Mouse (Mus musculus) adrenal gland, adult 8-10 months (tissue): ENCODE results near the gene Hipk1. TPM values are rescaled to one million over a fixed set of nuclear protein-coding genes. Genes with fewer than 3 reads are reported as not detected.

ENCODE experiments used
- DNase-seq: peaks from one replicate; pipeline ENCODE4 v3.0.0; 2022
- total RNA-seq, 4 experiments: library from RNA; stranded (reverse); gene quantifications; 2 replicates each; pipeline ENCODE4 v1.2.4; 2022

Gene Hipk1
- total RNA-seq, 4 experiments from 2014 or later = 103 to 160 (median 130) TPM

DNA sequence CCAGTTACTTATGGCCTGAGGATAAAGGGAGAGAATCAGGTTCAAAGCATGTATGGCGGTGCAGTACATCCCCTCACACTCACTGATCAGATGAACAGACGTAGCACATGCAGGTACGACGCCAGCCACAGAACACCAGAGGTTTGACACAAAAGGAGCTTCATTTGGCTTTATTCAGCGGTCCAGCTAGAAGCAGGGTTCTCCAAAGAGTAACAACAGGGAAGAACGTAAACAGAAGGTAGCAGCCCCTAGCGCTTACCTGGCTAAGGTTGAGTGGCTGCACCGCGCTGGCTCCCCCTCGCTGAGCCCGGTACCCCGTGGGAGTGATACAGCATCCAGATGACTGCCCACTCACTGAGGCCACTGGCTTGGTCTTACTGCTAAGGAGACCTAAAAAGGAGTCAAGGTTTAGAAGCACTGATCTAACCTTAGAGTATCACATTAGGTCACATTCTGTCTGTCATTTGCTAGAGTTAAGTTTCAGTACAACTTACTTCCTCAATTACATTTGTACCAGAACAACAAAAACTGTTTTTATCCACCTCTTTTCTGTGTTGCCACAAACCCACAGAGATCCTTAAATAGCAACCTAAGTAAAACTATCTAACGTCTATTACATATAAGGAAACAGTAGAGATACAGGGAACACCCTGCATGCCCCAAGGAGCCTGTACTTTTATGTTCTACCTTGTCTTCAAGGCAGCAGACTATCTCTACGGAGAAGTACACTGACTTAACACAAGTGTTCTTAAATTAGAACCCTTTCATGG is 46.2 kb downstream of the Hipk1 start:
- no peak for DNase-seq

DNA sequence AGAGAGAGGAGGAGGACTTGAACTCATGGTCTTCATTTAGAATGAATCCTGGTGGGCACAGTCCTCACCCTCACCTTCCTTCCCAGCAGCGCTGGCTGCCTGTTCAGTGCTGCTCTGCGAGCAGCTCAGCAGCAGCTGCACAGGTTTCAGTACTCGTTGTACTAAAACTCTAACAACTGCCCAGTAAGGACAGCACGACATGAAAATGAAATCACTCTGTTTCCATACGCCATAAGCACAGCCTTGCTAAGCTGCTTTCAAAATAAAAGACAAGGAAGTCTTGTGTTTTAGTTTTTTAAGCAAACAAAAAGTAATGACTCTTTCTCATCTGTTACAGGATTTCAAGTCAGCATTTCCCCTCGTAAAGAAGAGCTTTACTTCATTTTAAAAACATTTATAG is 48.2 kb downstream of the Hipk1 start:
- DNase-seq = no peak

DNA sequence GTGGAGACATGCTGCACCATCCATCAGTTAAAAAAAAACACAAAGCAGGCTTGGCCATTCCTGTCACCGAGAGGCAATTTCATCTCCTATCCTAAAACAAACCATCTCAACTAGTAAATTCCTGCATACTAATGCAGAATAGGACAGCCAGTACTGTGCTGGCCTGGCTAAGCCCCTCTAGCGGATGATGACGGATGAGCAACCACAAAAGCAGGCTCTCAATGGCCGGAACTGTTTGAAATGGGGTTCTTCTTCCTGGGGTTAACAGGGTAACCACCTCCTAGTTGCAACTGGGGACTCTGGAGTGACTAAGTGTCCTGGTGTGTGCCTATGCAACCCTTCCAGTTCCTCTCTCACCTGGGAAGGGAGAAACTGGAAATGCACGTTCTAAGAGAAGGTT is 51.0 kb downstream of the Hipk1 start:
- no peak for DNase-seq

DNA sequence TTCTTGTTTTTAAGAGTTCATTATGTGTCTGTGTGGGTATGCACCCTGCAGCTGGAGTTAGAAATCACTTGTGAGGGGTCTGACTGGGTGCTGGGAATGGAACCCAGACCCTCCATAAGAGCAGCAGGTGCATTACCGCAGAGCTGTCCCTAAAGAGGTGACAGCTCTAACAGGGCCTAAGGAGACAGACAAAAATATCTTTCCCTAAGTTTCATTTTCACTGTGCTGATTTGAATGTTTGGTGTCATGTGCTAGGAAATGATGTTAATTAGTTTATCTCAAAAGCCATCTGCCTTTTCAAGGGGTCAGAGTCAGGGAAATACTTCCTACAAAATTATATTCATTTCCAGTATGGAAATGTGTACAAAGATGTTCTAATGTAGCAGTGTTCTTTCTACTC is 52.0 kb downstream of the Hipk1 start, which contains the start of gene Gm10964:
TSS of gene Gm10964 (plus strand) at position 38 of the 400 bp plus-strand sequence.
- no peak for DNase-seq

DNA sequence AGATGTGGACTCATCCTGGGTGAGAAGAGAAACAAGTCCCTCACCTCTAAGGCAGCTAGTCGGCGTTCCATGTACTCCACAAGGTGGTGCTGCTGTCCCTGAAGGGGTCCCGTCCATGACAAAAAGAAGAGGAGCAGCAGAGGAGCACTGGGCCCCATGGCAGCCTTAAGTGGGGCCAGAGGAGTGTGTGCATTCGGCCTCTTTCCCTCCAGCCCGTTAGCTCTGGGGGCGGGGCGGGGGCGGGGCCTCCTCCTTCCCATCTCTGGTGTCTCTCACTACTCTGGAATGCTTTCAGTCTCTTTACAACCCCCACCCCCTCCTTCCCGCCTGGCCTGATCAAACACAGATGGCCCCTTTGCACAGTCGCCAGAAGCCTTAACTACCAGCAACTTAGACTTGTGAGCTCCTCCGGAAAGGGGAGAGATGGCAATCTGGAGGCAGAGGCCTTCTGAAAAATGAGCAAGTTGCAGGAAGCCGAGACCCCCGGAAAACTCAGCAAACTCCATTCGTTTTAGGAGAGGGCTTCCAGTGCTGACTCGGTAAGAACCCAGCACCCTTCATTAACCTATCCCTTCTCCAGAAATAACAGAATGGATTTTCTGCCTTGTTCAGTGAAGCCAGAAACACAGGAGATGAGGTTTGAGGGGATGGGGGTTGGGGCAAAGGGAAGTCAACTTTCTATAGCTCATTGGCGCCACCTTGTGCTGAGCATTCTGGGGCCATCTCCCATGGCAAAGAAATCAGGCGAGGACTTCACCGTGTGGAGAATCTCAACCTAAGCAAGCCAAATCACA is 53.4 kb downstream of the Hipk1 start, which contains the start of gene Olfml3:
TSS of gene Olfml3 (minus strand) at position 224 of the 794 bp plus-strand sequence.
- peak; percentile 65 for DNase-seq

DNA sequence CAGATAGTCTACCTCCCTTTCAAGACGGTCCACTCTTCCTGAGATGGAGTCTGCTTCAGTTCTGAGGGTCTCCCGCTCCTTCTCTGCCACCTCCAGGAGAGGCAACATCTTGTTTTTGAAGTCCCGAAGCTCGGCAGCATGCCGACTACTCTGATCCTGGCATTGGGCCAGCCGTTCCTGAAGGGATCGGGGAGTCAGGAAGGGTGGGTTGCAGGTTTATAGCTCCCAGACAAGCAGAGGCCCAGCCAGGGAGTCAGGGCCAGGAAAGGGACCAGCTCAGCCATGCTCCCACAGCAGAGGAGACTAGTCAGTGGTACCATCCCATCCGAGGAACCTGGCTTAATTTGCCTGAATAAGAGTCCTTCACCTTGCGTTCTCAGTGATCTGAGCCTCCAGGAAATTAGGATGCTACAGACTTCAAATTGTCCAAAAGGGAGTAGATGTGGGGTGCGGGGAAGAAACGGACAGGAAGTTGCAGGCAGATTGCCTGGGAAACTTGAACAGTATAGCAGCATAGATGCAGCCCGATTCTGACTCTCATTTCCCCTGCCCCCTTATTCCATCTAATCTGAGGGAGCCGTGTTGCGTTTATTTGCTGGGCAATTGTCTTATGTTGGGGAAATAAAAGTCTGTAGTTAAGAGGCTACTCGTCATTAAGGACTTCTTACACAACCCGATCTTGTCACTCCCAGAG is 54.2 kb downstream of the Hipk1 start:
- DNase-seq = no peak

DNA sequence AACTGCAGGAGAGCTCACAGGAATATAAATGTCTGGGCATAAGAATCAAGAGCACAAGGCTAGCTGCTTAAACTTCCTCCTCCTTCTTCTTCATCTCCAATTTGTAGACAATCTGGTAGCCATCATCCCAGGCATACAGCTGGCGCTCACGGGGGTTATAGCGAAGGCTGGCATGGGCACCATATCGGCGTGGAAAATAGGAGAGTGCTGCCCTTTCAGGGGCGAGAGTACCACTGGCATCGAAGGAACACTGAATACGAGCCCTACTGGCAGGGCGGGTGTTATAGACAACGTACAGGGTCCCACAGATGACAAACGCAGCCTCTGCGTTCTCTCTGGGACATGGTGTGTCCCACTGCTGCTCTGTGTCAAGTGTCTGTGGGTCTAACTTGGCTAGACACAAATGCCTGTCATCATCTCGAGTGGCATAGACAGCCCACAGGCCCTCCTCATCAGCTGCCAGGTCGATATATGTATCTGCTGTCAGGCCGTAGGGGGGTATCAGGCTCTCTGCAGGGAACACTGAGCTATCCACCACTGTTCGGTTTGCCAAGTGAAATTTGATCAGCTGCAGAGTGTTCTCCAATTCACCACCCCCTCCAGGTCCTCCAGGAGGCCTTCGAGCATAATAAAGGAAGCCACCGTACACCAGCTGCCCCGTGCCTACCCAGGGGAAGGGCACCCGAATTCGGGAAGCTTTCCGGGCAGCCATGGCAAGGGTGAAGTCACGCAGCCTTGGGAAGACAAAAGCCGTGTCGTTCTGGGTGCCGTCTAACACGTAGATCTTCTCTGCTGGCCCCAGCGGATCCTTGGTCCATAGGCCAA is 55.4 kb downstream of the Hipk1 start:
- DNase-seq = no peak

DNA sequence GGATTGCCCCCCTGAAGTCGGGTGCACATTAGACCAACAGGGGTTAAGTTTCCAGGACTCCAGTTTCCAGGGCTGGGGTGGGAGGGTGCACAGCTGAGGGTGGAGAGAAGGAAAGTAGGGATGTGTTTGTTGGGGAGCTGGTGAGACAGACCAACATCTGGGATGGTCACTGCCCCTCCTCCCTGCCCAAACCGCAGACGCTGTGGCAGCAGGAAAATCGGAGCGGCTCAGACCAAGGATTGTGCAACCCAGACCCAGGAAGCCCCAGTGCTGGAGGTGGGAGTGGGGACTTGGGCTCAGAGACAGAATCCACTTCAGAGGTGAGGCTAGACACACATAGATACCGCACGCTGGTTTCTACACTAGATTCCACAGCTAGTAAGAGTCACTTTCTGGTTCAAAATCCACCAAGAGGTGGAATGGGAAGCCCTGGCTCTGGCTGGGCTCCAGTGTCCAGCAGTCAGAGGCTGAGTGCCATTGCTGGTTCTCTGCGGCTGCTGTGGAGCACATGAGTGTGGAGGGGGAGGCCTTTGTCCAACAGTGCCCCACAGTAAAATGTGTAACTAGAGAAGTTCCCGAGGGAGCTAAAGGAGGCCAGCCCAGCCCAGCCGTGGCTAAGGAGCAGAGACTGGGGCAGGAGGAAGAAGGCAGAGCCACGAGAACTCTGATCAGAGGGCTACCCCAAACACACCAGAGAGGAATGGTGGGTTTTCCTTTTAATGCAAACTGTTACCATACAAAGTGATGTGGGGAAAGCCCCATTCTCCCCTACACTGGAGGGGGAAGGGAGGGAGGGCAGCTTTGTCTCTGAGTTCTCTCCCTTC is 56.5 kb downstream of the Hipk1 start:
- no peak for DNase-seq

DNA sequence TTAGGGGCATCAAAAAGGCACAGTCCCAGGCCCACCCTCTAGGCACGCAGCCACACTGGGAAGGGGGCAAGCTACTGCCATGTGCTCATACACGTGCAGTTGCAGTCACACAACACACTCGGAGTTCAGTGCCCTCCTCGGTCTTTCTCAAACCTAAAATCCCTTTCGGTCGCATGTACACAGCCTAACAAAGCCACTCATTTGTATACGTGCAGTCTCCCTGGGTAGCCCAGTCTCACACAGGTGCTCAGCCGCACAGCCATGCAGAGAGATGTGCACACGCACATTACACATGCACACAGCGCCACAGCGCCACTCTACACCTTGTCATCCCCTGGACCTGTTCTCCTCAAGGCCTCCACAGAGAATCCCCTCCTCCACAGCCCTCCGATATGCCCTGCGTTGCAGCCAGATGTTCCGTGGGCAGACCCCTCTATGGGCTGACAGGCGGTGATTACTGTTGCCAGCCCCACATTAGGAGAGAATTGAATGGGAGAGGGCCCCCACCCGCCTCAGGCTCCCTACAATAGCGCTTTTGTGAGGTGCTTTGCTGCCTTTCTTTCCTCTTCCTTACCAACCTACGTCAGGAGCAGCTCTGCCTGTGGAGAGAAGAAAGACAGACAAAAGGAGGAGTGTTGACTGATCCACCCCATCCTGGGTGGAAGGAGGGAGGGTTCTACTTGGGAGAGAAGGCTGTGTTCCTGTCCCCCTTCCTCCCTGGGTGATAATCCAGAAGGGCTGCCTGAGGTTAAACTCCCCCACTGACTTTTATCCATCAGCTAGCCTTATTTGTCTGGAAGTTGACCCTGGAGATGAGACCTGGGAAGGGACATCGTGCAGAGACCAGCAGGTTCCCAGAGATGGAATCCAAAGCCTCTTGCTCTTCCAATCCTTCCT is 57.3 kb downstream of the Hipk1 start:
- DNase-seq = no peak

DNA sequence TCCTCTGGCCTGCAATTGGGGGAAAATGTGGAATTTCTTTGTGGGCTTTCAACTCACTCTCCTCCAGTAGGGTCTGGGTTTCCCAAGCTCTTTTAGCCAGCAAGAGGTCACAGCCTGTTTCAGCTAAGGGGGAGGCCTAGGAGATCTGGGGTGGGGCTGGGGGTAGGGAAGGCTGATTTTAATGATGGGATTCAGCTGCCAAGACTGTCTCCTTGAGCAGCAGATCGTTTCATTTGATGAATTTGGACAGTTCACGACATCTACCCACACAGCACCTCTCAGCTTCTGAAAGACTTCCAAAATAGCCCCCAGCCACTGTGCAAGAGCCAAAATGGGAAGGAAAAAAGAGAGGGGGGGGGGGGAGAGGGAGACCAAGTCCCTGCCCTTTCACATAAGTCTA is 58.2 kb downstream of the Hipk1 start:
- DNase-seq = no peak

DNA sequence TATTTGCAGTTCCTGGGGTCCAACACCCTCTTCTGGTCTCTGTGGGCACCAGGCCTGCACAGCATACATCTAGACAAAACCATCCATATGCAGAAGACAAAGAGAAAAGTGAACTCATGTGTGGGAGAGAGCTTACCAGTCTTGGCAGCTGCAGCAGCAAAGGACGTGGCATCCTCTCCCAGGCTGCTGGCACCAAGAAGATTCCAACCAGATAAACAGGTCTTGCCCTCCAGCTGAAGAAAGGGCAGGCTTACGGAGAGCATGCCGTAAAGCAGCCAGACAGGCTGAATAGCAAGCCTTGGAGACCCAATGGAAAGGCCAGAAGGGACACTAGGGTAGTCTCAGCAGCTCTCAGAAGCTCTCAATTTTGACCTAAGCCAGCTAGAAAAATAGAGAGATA is 59.2 kb downstream of the Hipk1 start:
- no peak for DNase-seq

DNA sequence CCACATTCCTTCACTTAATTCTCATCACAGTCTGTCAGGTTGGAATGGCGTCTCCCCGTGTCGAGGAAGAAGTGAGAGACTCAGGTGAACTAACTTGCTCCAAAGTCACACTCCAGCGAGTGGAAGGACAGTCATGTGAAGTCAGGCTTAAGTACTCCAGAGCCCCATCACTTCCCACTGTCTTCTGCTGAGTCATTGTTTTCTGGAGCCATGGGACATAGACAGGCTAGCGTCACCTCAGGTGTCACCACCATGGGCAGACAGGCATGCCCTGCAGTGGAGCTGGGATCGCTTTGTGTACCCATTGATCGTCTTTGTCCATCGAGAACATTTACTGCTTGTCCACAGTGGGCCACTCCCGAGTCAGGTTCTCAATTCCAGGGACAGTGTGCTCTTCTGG is 61.5 kb downstream of the Hipk1 start:
- DNase-seq = no peak

DNA sequence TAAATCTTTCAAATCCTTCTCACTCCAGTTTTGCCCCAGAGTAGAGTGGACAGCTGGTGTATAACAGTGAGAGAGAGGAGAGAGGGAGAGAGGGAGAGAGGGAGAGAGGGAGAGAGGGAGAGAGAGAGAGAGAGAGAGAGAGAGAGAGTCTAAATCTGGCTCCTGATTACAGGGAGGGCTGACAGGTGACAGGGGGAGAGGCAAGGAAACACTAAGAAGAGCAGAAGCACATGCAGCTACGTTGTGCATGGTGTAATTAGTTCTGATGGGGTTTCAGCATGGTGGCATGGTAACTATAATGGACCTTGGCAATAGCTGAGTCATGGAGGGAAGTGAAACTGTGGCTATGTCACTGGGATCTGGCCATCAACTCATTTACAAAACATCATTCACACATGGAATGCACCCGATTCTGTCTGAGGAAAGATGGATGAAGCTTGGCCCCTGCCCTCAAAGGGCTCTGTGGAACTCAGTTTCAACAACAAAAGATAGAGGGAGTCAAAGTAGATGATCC is 63.5 kb downstream of the Hipk1 start:
- no peak for DNase-seq

DNA sequence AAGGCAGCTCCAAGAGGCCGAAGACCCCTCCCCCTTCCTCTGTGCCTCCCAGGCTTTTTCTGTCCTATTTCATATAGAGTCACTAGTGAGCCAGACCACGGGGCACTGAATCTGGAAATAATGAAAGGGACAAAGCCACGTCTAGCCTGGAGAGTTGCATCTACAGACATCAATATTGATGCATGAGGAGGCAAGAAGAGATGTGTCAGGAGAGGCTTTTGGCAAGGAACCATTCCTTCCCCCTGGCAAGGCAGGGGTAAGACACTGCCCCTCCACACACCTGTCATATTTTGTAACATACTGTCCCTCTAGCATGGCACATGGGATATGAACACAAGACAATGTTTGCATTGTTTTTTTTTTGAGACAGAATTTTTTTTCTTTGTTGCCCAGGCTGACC is 64.7 kb downstream of the Hipk1 start:
- no peak for DNase-seq

DNA sequence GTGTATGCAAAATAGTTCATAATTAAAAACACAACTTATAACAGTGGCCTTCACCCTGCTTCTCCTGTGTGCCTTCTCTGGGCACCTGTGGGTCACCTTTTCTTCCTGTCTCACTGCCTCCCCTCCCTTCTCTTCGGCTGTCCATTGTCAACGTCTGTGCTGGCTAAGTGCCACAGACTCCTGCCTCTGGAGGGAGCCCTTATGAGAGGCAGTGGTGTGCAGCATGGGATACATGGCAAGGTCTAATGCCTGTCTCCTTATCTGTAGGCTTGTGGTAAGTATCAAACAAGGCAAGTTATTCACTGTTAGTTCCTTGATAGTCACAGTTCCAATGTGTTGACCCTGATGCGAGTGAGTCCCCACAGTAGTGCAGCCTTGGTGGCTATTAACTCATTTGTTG is 67.2 kb downstream of the Hipk1 start:
- no peak for DNase-seq

DNA sequence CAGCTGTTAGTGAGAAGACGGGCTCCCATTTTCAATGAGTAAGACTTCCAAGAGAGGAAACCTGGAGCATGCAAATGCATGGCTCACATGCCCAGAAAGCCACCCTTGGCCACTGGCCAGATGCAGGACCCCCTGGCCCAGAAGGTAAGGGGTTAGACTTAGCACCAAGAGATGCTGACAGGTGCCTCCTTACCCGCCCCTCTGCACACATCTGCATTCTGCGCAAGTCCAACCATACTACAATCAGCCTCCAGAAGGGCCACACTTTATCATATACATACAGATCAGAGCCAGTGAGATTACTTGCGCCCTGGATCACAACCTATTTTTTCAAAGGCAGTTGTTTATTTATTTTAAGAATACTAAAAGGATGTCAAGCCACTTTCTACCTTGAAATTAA is 72.6 kb downstream of the Hipk1 start:
- no peak for DNase-seq

DNA sequence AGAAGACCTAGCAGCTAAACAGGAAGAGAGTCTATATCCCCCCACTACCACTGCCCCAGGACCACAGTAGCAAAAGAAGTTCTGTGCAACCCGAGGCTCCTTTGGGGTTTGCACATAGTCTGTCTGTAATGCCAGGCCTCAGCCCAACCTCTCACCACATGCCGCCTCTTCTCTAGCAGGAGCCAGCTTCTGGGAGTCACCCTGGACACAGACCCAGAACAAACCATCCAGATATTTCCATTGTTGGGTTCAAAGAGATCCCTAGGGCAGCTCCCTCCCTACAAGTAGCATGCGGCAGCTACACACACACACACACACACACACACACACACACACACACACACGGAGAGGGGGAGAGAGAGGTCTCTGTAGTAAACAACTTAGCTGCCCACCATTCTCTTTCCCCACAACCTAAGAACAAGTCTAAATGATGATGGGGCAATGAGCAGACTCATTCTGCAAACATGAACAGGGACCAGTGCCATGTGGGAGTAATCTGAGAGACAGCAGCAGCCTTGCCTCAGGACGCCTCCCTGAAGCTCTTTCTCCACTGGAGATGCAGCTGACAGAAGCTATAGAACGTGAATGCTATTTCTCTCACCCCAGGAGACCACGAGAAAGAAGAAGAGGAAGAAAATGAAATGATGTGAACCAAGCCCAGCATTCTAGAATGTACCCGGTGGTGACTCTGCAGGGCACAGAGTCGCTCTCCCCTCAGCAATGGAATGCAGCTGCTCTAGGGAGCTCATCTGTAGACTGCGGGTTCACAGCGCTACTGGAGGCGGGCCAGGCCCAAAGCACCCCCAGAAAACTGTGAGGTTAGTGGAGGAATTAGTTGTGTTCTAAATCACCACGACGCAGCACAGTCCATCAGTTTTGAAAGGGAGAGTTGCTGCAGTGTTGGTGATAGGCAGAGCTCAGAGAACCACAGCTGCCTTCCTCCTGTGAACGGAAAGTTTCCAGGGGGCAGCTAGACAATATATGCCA is 74.3 kb downstream of the Hipk1 start:
- DNase-seq = no peak

DNA sequence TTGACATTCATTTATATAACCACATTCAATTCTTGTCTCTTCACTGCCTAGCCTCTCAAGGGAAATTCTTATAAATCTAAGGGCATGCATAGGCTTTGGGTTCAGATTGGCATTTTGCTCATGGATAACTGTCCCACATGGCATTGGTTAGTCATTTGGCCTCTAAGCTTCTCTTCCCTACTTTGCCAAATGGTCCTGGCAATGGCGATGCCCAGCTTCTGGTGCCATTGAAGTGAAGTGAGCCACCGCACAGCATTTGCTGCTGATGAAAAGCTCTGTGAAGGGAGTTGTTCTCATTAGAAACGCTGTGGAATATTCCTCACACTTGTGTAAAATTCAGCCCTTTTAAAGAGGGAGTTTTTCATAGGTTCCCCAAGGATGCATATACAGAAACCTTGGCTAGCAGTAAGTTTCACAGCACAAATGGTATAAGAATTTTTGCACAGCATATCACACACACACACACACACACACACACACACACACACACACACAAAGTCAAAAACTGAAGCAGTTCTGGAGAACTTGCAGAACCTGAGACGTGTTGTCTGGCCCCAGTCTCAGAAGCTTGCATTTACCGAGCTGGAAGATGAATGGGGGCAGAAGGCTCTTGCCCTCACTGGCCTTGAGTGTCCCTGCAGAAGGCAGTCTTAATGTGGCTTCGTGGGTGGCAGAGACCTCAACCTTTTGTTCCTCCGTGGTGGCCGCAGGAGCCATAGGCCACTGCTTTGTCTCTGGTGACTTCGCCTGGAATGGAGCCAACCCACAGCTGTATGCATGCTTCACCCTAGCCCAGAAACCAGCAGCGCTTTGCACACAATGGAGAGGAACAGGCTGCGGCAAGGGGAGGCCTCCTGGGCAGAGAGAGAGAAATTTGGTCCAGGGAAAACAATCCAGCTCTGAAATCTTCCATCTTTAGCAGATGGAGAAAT is 75.3 kb downstream of the Hipk1 start:
- DNase-seq = peak; percentile 21
